Mouse (Mus musculus) CH12.LX (cell line): Measurements from ENCODE around the gene Cops3. TPM values are rescaled to one million over a fixed set of nuclear protein-coding genes. Genes with fewer than 3 reads are reported as not detected.

ENCODE experiments used
- DNase-seq: peaks from one replicate; pipeline ENCODE4 v3.0.0-alpha.2; 2013; ENCODE audit errors: extremely low read depth
- H3K27ac ChIP-seq: 2 replicates; pipeline ENCODE4 v1.5.1; 2012; ENCODE audit warnings: low read depth, mild to moderate bottlenecking, control low read depth, moderate library complexity; ENCODE audit not compliant: insufficient read depth
- H3K27me3 ChIP-seq: replicated peaks from 2 replicates; pipeline ENCODE3; 2012; ENCODE audit warnings: inconsistent platforms
- H3K36me3 ChIP-seq, 2 experiments: replicated peaks in 1 of 2; 2 replicates each; pipeline versions ENCODE3 to v1.6.1; 2012; ENCODE audit warnings: inconsistent platforms in 1 of 2, low read length in 1 of 2, mild to moderate bottlenecking in 1 of 2, mixed read lengths in 1 of 2, moderate library complexity in 1 of 2; ENCODE audit not compliant: control insufficient read depth in 1 of 2, insufficient read depth in 1 of 2
- H3K4me1 ChIP-seq, 2 experiments: 2 replicates each; pipeline ENCODE4 v1.6.1; 2012; ENCODE audit warnings: inconsistent platforms in 1 of 2, moderate library complexity in 1 of 2; ENCODE audit not compliant: insufficient read depth in 2 of 2, control insufficient read depth in 1 of 2
- H3K4me2 ChIP-seq: 2 replicates; pipeline ENCODE4 v1.6.1; 2012; ENCODE audit warnings: low read depth, mild to moderate bottlenecking, control low read depth; ENCODE audit not compliant: poor library complexity, insufficient read depth, severe bottlenecking
- H3K4me3 ChIP-seq, 3 experiments: fragments of 150-350 bp in 1 of 3; sonication (generic) in 1 of 3; replicated peaks in 1 of 3; 2 replicates each; pipeline versions ENCODE3 to v1.5.1; 2011 to 2012; ENCODE audit warnings: low read depth in 2 of 3, low read length in 2 of 3, mild to moderate bottlenecking in 2 of 3, moderate library complexity in 2 of 3, control low read depth in 1 of 3, improper control_type of control experiment in 1 of 3, inconsistent platforms in 1 of 3, mixed read lengths in 1 of 3; ENCODE audit not compliant: poor library complexity in 1 of 3
- H3K79me2 ChIP-seq: replicated peaks from 2 replicates; pipeline ENCODE4 v1.6.1; 2012; ENCODE audit warnings: mild to moderate bottlenecking, moderate library complexity; ENCODE audit not compliant: control insufficient read depth, poor library complexity, insufficient read depth, severe bottlenecking; ENCODE audit errors: extremely low read depth
- H3K9ac ChIP-seq: 2 replicates; pipeline ENCODE4 v1.6.1; 2012; ENCODE audit warnings: low read depth, mild to moderate bottlenecking, control low read depth, moderate library complexity; ENCODE audit not compliant: insufficient read depth
- H3K9me3 ChIP-seq: replicated peaks from 2 replicates; pipeline ENCODE3; 2012; ENCODE audit warnings: low read length, inconsistent platforms, mixed read lengths
- BHLHE40 ChIP-seq: IDR thresholded peaks from 2 replicates; pipeline ENCODE4 v1.6.1; 2011; ENCODE audit warnings: mild to moderate bottlenecking, low read depth, low read length, improper control_type of control experiment
- CHD1 ChIP-seq: IDR thresholded peaks from 2 replicates; pipeline ENCODE4 v1.6.1; 2012; ENCODE audit warnings: low read depth, low read length, improper control_type of control experiment, inconsistent platforms
- CTCF ChIP-seq, 2 experiments: IDR thresholded peaks in 1 of 2; conservative IDR thresholded peaks in 1 of 2; 2 replicates each; pipeline ENCODE4 v1.5.1; 2011 to 2012; ENCODE audit warnings: low read depth in 2 of 2, low read length in 2 of 2, improper control_type of control experiment in 1 of 2, inconsistent platforms in 1 of 2, mild to moderate bottlenecking in 1 of 2, moderate library complexity in 1 of 2
- ELF1 ChIP-seq: IDR thresholded peaks from 2 replicates; pipeline ENCODE4 v1.6.1; 2014; ENCODE audit warnings: low read depth, mild to moderate bottlenecking, inconsistent platforms, low read length, improper control_type of control experiment
- EP300 ChIP-seq: IDR thresholded peaks from 2 replicates; pipeline ENCODE4 v1.6.1; 2011; ENCODE audit warnings: low read length, improper control_type of control experiment
- ETS1 ChIP-seq: conservative IDR thresholded peaks from 2 replicates; pipeline ENCODE4 v1.6.1; 2012; ENCODE audit warnings: low read depth, mild to moderate bottlenecking, inconsistent platforms, low read length, improper control_type of control experiment, moderate library complexity
- GABPA ChIP-seq: IDR thresholded peaks from 2 replicates; pipeline ENCODE4 v1.6.1; 2012; ENCODE audit warnings: low read depth, low read length, improper control_type of control experiment, inconsistent platforms; ENCODE audit not compliant: insufficient replicate concordance
- HCFC1 ChIP-seq: IDR thresholded peaks from 2 replicates; pipeline ENCODE4 v1.6.1; 2012; ENCODE audit warnings: low read depth, mild to moderate bottlenecking, inconsistent platforms, low read length, improper control_type of control experiment
- KAT2A ChIP-seq: IDR thresholded peaks from 2 replicates; pipeline ENCODE4 v1.6.1; 2012; ENCODE audit warnings: low read length, improper control_type of control experiment, inconsistent platforms; ENCODE audit not compliant: insufficient replicate concordance
- MAFK ChIP-seq: IDR thresholded peaks from 2 replicates; pipeline ENCODE4 v1.6.1; 2011; ENCODE audit warnings: low read length, improper control_type of control experiment; ENCODE audit not compliant: insufficient replicate concordance
- MEF2A ChIP-seq: IDR thresholded peaks from 2 replicates; pipeline ENCODE4 v1.6.1; 2014; ENCODE audit warnings: low read depth, mild to moderate bottlenecking, inconsistent platforms, low read length, improper control_type of control experiment, borderline replicate concordance
- MXI1 ChIP-seq: IDR thresholded peaks from 2 replicates; pipeline ENCODE4 v1.6.1; 2011; ENCODE audit warnings: mild to moderate bottlenecking, low read depth, low read length, improper control_type of control experiment
- NELFE ChIP-seq: IDR thresholded peaks from 2 replicates; pipeline ENCODE4 v1.6.1; 2011; ENCODE audit warnings: low read depth, low read length, improper control_type of control experiment
- PAX5 ChIP-seq: IDR thresholded peaks from 2 replicates; pipeline ENCODE4 v1.6.1; 2012; ENCODE audit warnings: low read length, inconsistent platforms, mixed read lengths
- POLR2AphosphoS2 ChIP-seq: IDR thresholded peaks from 2 replicates; pipeline ENCODE4 v1.6.1; 2011; ENCODE audit warnings: low read depth, low read length, improper control_type of control experiment
- SIN3A ChIP-seq: IDR thresholded peaks from 2 replicates; pipeline ENCODE4 v1.6.1; 2012; ENCODE audit warnings: low read length, improper control_type of control experiment, inconsistent platforms
- SMC3 ChIP-seq: IDR thresholded peaks from 2 replicates; pipeline ENCODE4 v1.6.1; 2011; ENCODE audit warnings: low read depth, low read length, improper control_type of control experiment
- TBP ChIP-seq: conservative IDR thresholded peaks from 2 replicates; pipeline ENCODE4 v1.6.1; 2011; ENCODE audit warnings: low read depth, low read length, improper control_type of control experiment
- TCF12 ChIP-seq: IDR thresholded peaks from 2 replicates; pipeline ENCODE4 v1.6.1; 2014; ENCODE audit warnings: low read depth, mild to moderate bottlenecking, inconsistent platforms, low read length, improper control_type of control experiment
- UBTF ChIP-seq: IDR thresholded peaks from 2 replicates; pipeline ENCODE4 v1.6.1; 2012; ENCODE audit warnings: low read depth, mild to moderate bottlenecking, inconsistent platforms, low read length, improper control_type of control experiment, moderate library complexity
- USF1 ChIP-seq: IDR thresholded peaks from 2 replicates; pipeline ENCODE4 v1.6.1; 2014; ENCODE audit warnings: low read depth, mild to moderate bottlenecking, inconsistent platforms, low read length, improper control_type of control experiment
- ZC3H11A ChIP-seq: IDR thresholded peaks from 2 replicates; pipeline ENCODE4 v1.6.1; 2012; ENCODE audit warnings: low read depth, mild to moderate bottlenecking, inconsistent platforms, low read length, improper control_type of control experiment
- ZKSCAN1 ChIP-seq: IDR thresholded peaks from 2 replicates; pipeline ENCODE4 v1.6.1; 2012; ENCODE audit warnings: low read depth, inconsistent platforms, low read length, improper control_type of control experiment, borderline replicate concordance
- ZMIZ1 ChIP-seq: IDR thresholded peaks from 2 replicates; pipeline ENCODE4 v1.6.1; 2012; ENCODE audit warnings: low read depth, mild to moderate bottlenecking, inconsistent platforms, low read length, improper control_type of control experiment
- dilution Hi-C: fragments of 300-500 bp; cut with MboI; formaldehyde crosslinking; loops from 2 replicates; pipeline ENCODE4 v1.14.3; 2020; ENCODE audit warnings: low sequenced_read_pairs; ENCODE audit not compliant: extremely low pct_unique_long_range_greater_than_20kb, extremely low pct_ligation_motif_present
- in situ Hi-C: fragments of 300-500 bp; cut with MboI; formaldehyde crosslinking; loops from 3 replicates; pipeline ENCODE4 v1.14.3; 2019; ENCODE audit warnings: low sequenced_read_pairs, low pct_ligation_motif_present, low pct_unique_long_range_greater_than_20kb, mixed read lengths
- polyA plus RNA-seq: library from polyadenylated mRNA; unstranded; fragments of >175 nt; gene quantifications from 2 replicates; pipeline ENCODE4 v1.2.1, GENCODE M21; 2012; ENCODE audit warnings: low read depth; ENCODE audit not compliant: insufficient read length
- total RNA-seq, 2 experiments: library from RNA; depleted of rRNA; stranded (reverse); fragments of 300-350 nt in 1 of 2; fragments of >200 nt in 1 of 2; gene quantifications; 2 replicates each; pipeline ENCODE4 v1.2.3; 2012 to 2014

The Cops3 gene
- total and polyA plus RNA-seq, 3 experiments = 128 to 317 (median 267) TPM

GRCm38 (mm10) chr11:59860467-59860866 is 20.8 kb upstream of the Cops3 start:
- TF ChIP-seq SIN3A (no peak), ZMIZ1 (no peak), MXI1 (no peak), HCFC1 (no peak), PAX5 (no peak), TCF12 (no peak), ZC3H11A (no peak), TBP (no peak), ELF1 (no peak), ZKSCAN1 (no peak), UBTF (no peak), SMC3 (no peak), POLR2AphosphoS2 (no peak), MAFK (no peak), ETS1 (no peak), USF1 (no peak), GABPA (no peak)
- H3K9ac ChIP-seq = no peak overlapping the region
- dilution Hi-C loops = no loop called here
- no peaks in the 10 kb centered on the region for H3K79me2 ChIP-seq
- H3K4me1 ChIP-seq = no peaks in the 10 kb centered on the region
- no peaks in the 10 kb centered on the region for H3K9me3 ChIP-seq
- no peak overlapping the region for H3K27ac ChIP-seq
- peaks cover 9 to 68% of the 10 kb centered on the region in 2 experiments for H3K36me3 ChIP-seq
- no peak for DNase-seq
- H3K4me2 ChIP-seq = no peak overlapping the region
- no peak overlapping the region for H3K4me3 ChIP-seq
- in situ Hi-C loops = no loop called here
- H3K27me3 ChIP-seq = no peaks in the 10 kb centered on the region

DNA sequence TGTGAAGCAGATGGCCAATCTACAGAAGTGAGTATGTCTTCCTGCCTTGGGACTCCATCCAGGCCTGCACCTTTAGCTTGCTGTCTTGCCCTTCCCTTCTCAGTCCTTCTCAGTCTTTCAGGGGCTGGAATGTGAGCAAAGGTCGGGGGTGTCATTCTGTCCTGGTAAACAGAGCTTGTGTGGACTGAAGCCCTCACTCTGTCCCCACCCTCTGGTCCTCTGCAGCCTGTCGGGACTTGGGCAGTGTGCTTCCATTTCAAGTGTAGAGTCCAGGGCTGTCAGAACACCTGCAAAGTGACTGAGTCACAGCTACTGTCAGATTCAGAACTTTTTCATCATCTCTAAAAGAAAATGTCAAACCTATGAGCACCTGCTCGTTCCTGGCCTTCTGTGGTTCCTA is 13.2 kb upstream of the Cops3 start:
- Histone ChIP-seq H3K9ac (no peak overlapping the region), H3K36me3 (peaks cover 3 to 48% of the 10 kb centered on the region in 2 experiments), H3K79me2 (no peaks in the 10 kb centered on the region), H3K27ac (no peak overlapping the region), H3K4me2 (no peak overlapping the region), H3K4me3 (no peak overlapping the region), H3K9me3 (no peaks in the 10 kb centered on the region), H3K27me3 (no peaks in the 10 kb centered on the region), H3K4me1 (peaks cover 6 to 17% of the 10 kb centered on the region in 2 experiments; a peak in 3 of 4 replicates)
- DNase-seq = no peak
- dilution Hi-C loops (no loop called here), in situ Hi-C loops (no loop called here)
- TF ChIP-seq UBTF (no peak), ZKSCAN1 (no peak), ZC3H11A (no peak), EP300 (no peak), CTCF (conservative IDR thresholded peaks at IDR 0.05 in 1 of 2, IDR thresholded peaks at IDR 0.05 in 1 of 2; ENCODE audit: low read depth in 2 of 2, low read length in 2 of 2) (no peak), NELFE (no peak), KAT2A (no peak), CHD1 (no peak), BHLHE40 (no peak), SMC3 (no peak), SIN3A (no peak), PAX5 (no peak), ZMIZ1 (no peak), MEF2A (no peak)
